ENCODE assay signal across 8 mouse cellular contexts in genomic region chr17:70853436-70853905, GRCm38 (mm10). TPM values are rescaled to one million over a fixed set of nuclear protein-coding genes. Genes with fewer than 3 reads are reported as not detected.
DNase-seq lines count a peak whose midpoint lies in the region; ATAC-seq lines count a peak whose summit lies in the region.

Gene Tgif1 (minus strand): TSS chr17:70853546.

- ATAC-seq in heart, embryonic 13.5 days (ENCODE audit: extremely low read depth, insufficient number of reproducible peaks, low FRiP score, low TSS enrichment) = no peak
- ATAC-seq in megakaryocyte, adult 5-6 weeks (ENCODE audit: poor library complexity, severe bottlenecking) = peak; percentile 14

- H3K4me3 ChIP-seq in heart, embryonic 13.5 days = peak within 1 kb of the TSS; percentile 74

- WGBS in heart, embryonic 13.5 days = under 1% methylated on average over 29 of the region's 29 CpGs

- DNase-seq in 3134 (ENCODE audit: extremely low read depth, insufficient read length, low spot score) (peak; percentile 66), ES-CJ7 (ENCODE audit: low read depth, low spot score) (peak; percentile 82)
- peak; percentile 66 for DNase-seq in embryo, embryonic 11.5 days (ENCODE audit: low read depth, low spot score)
- peak; percentile 81 for DNase-seq in kidney, postnatal 14 days
- peak; percentile 23 to 35 for DNase-seq in spleen, postnatal 14 days (ENCODE audit: low spot score in 2 of 2)
- no peak for DNase-seq in right cerebral cortex, postnatal 25 days

- H3K36me3 ChIP-seq in heart, embryonic 13.5 days = no peaks in the 10 kb centered on the region

- peak within 1 kb of the TSS; percentile 99 for H3K4me2 ChIP-seq in heart, embryonic 13.5 days

- peak within 1 kb of the TSS; percentile 98 for H3K27ac ChIP-seq in heart, embryonic 13.5 days (replicated peaks)

- H3K9ac ChIP-seq in heart, embryonic 13.5 days = peak within 1 kb of the TSS; percentile 92

- peaks cover 11% of the 10 kb centered on the region for H3K4me1 ChIP-seq in heart, embryonic 13.5 days

- H3K9me3 ChIP-seq in heart, embryonic 13.5 days = no peaks in the 10 kb centered on the region

- H3K27me3 ChIP-seq in heart, embryonic 13.5 days (replicated peaks) = no peaks in the 10 kb centered on the region

RNA-seq across cellular contexts. Expression of gene Tgif1, which starts in this region (rescaled TPM):
- polyA plus RNA-seq in heart, embryonic 13.5 days (2015; fragmentation: Nextera tagmentation; extraction: Ambion mirVana) = 25.4 and 26.0 TPM in 2 replicates
- 30.7 and 40.4 TPM in 2 replicates for total RNA-seq in megakaryocyte, adult 5-6 weeks (2015)
- 15.8 and 21.6 TPM in 2 replicates for total RNA-seq in megakaryocyte, adult 5-6 weeks (2017)
